In genomic region chr14:31494975-31495455, GRCm38 (mm10) we compare ENCODE assay signal across 8 mouse cellular contexts. TPM values are rescaled to one million over a fixed set of nuclear protein-coding genes. Genes with fewer than 3 reads are reported as not detected.
DNase-seq lines count a peak whose midpoint lies in the region; ATAC-seq lines count a peak whose summit lies in the region.

TSS of gene Mettl6 (minus strand) at chr14:31495040.

- intact Hi-C loops in gastrocnemius, postnatal 14 days (cut with DNase I; ENCODE audit: low total_unique reads), result no loop called here
- intact Hi-C loops in left cerebral cortex, postnatal 10 days (cut with DNase I), result no loop called here

- peak; percentile 95 for ATAC-seq in inflammation-experienced regulatory T-cells, adult 6 months
- peak; percentile 84 for ATAC-seq in megakaryocyte-erythroid progenitor cell, adult 5-6 weeks (replicated peaks; ENCODE audit: low FRiP score, low TSS enrichment, poor library complexity, severe bottlenecking)

- peak; percentile 91 for DNase-seq in adipocyte (ENCODE audit: low spot score)
- DNase-seq in embryo, embryonic 10 days (ENCODE audit: low spot score), result peak; percentile 95
- peak; percentile 92 for DNase-seq in gastrocnemius, postnatal 14 days
- DNase-seq in left cerebral cortex, postnatal 10 days (ENCODE audit: extremely low spot score in 1 of 2, low spot score in 2 of 2), result peak; percentile 88 to 93
- DNase-seq in right cerebral cortex, postnatal 25 days, result peak; percentile 91
- peak; percentile 85 to 89 for DNase-seq in urinary bladder, postnatal 4 days (ENCODE audit: low spot score in 2 of 2)

RNA-seq across cellular contexts. Expression of gene Mettl6, which starts in this region (rescaled TPM):
- 10 to 100 TPM in 1 of 2 experiments, 1 to 10 TPM in 1; 9.5 to 10.6 TPM for total RNA-seq in gastrocnemius, postnatal 14 days (2021)
- polyA plus RNA-seq in inflammation-experienced regulatory T-cells, adult 6 months (2017; shearing (Covaris generic)), result 10 to 100 TPM; 64.3 to 67.8 (median 65.6) TPM
- 10 to 100 TPM; 26.5 to 27.3 TPM for total RNA-seq in left cerebral cortex, postnatal 10 days (2021)
- total RNA-seq in megakaryocyte-erythroid progenitor cell, adult 5-6 weeks (2014; fragmentation: Nextera tagmentation), result 32.3 and 35.0 TPM in 2 replicates
- total RNA-seq in megakaryocyte-erythroid progenitor cell, adult 5-6 weeks (2017), result 47.2 and 79.6 TPM in 2 replicates

Comparison
In these comparisons a context has a peak if more than half of its experiments do, and no peak if none do; other contexts are left out.
1. Peak in every context shown above with its lines: DNase-seq and ATAC-seq.